Mouse (Mus musculus) liver, embryonic 11.5 days (tissue): ENCODE results near the gene Acsm2. TPM values are rescaled to one million over a fixed set of nuclear protein-coding genes. Genes with fewer than 3 reads are reported as not detected.
A peak's percentile ranks its signal among the peaks of the same experiment; 100 is the strongest.

Source experiments
- ATAC-seq: fragments of 200-750 bp; cut with Nextera tagmentation; replicated peaks from 2 replicates; pipeline ENCODE4 v1.8.0; 2017; ENCODE audit warnings: moderate number of reproducible peaks, mild to moderate bottlenecking, moderate TSS enrichment, moderate library complexity; ENCODE audit not compliant: low FRiP score
- DNase-seq: peaks from one replicate; pipeline ENCODE4 v3.0.0-alpha.2; 2017; ENCODE audit warnings: low spot score
- H3K27ac ChIP-seq: fragments of 300-500 bp; sonication (generic); 2 replicates; pipeline ENCODE4 v1.5.1; 2014; ENCODE audit warnings: mild to moderate bottlenecking, low read depth, low read length, control low read depth
- H3K27me3 ChIP-seq: fragments of 300-500 bp; sonication (generic); replicated peaks from 2 replicates; pipeline ENCODE4 v1.6.1; 2014; ENCODE audit warnings: low read length, mixed read lengths; ENCODE audit not compliant: control insufficient read depth, insufficient read depth
- H3K36me3 ChIP-seq: fragments of 300-500 bp; sonication (generic); 2 replicates; pipeline ENCODE4 v1.6.1; 2014; ENCODE audit warnings: mild to moderate bottlenecking, low read length, moderate library complexity, mixed read lengths; ENCODE audit not compliant: control insufficient read depth, insufficient read depth
- H3K4me1 ChIP-seq: fragments of 300-500 bp; sonication (generic); replicated peaks from 2 replicates; pipeline ENCODE4 v1.6.1; 2014; ENCODE audit warnings: low read length, mixed read lengths; ENCODE audit not compliant: control insufficient read depth, insufficient read depth
- H3K4me2 ChIP-seq: fragments of 300-500 bp; sonication (generic); 2 replicates; pipeline ENCODE4 v1.6.1; 2014; ENCODE audit warnings: mild to moderate bottlenecking, control low read depth, moderate library complexity
- H3K4me3 ChIP-seq: fragments of 300-500 bp; sonication (generic); 2 replicates; pipeline ENCODE4 v1.5.1; 2014; ENCODE audit warnings: low read depth, low read length, control low read depth
- H3K9ac ChIP-seq: fragments of 300-500 bp; sonication (generic); 2 replicates; pipeline ENCODE4 v1.6.1; 2014; ENCODE audit warnings: low read depth, low read length, control low read depth
- H3K9me3 ChIP-seq: fragments of 300-500 bp; sonication (generic); 2 replicates; pipeline ENCODE4 v1.6.1; 2016; ENCODE audit warnings: low read length, inconsistent platforms, mixed read lengths; ENCODE audit not compliant: control insufficient read depth
- WGBS: fragments of 180-500 bp; shearing (Covaris S2); extraction: QIAGEN DNeasy Blood & Tissue Kit; methylation state at CpG from one replicate; pipeline ENCODE4 v1.1.7; 2014; 5-methylcytosine and 5-hydroxymethylcytosine counted together
- polyA plus RNA-seq: library from polyadenylated mRNA; unstranded; fragments of >200 nt; fragmentation: Nextera tagmentation; extraction: Ambion mirVana; gene quantifications from 2 replicates; pipeline ENCODE4 v1.2.1, GENCODE M21; 2014

Gene Acsm2
- polyA plus RNA-seq, 1 experiment from 2014 or later: not detected

DNA sequence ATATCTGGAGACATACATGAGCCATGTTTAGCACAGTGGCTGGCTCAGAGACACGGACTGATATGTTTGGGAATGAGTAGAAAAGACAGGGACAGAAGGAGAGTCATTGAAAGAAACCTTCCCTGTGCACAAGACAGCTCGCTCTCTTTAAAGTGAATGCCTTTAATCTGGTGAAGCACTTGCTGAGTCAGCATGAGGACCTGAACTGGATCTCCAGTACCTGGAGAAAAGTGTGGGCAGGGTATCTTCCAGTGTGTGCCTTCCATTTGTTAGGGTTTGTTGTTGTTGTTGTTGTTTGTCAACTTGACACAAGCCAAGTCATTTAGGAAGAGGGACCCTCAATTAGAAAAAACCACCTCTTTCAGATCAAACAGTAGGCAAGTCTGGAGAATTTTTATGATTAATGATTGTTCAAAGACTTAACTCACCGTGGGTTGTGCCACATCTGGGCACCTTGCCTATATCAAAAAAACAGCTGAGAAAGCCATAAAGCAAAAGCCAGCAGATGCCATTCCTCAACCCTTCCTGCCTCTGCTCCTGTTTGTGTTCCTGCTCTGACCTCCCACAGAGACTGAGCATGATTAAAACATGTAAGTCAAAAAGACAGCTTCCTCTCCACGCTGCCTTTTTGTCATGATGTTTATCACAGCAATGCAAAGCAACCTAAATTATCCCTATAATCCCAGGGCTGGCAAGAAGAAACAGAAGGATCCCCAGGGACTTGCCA is 64.2 kb downstream of the Acsm2 start:
- WGBS: 56% methylated on average over 4 of the region's 4 CpGs
- Histone ChIP-seq H3K36me3 (no peaks in the 10 kb centered on the region), H3K9me3 (no peaks in the 10 kb centered on the region), H3K4me1 (no peaks in the 10 kb centered on the region), H3K4me3 (no peak overlapping the region), H3K27ac (no peak overlapping the region), H3K27me3 (no peaks in the 10 kb centered on the region), H3K4me2 (no peak overlapping the region), H3K9ac (no peak overlapping the region)
- DNase-seq (no peak), ATAC-seq (no peak)

DNA sequence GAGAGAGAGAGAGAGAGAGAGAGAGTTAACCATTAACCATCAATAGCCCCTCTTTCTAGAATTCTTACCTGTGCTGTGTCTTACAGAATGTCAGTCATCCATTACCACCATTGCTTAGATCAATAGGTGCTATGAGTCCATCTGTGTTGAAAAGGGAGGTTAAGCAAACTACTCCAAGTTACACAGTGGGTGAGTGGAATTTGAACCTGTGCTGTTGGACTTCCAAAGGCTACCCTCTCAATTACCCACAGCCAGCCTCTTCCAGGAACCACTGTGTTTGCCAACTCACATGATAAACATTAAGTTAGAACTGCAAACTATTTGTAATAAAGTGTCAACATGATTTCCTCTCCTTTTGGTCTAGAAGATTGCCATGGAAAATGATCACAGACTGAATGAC is 66.0 kb downstream of the Acsm2 start:
- no peak overlapping the region for H3K4me3 ChIP-seq
- DNase-seq (no peak), ATAC-seq (peak; percentile 43; the same call in 1 of the 2 replicates)
- no peak overlapping the region for H3K27ac ChIP-seq
- no peaks in the 10 kb centered on the region for H3K36me3 ChIP-seq
- H3K4me1 ChIP-seq: no peaks in the 10 kb centered on the region
- no peaks in the 10 kb centered on the region for H3K9me3 ChIP-seq
- no peaks in the 10 kb centered on the region for H3K27me3 ChIP-seq
- no peak overlapping the region for H3K4me2 ChIP-seq
- no peak overlapping the region for H3K9ac ChIP-seq

DNA sequence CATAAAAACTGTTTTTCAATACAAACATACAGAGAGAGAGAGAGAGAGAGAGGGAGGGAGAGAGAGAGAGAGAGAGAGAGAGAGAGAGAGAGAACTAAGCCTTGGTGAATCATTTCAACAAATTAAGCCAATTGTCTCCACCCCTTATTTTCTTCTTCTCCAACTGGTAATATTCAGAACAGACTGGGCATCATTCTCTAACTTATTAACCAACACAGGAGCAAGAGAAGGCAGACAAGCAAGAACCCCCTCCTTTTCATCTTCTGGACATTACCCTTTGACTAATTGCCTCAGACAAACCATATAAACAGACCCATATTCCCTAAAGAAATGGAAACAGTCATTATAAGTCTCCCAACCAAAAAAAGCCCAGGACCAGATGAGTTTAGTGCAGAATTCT is 84.6 kb downstream of the Acsm2 start:
- DNase-seq (no peak), ATAC-seq (no peak)
- Histone ChIP-seq H3K4me3 (no peak overlapping the region), H3K27me3 (no peaks in the 10 kb centered on the region), H3K36me3 (no peaks in the 10 kb centered on the region), H3K27ac (no peak overlapping the region), H3K4me1 (no peaks in the 10 kb centered on the region), H3K4me2 (no peak overlapping the region), H3K9me3 (no peaks in the 10 kb centered on the region), H3K9ac (no peak overlapping the region)

DNA sequence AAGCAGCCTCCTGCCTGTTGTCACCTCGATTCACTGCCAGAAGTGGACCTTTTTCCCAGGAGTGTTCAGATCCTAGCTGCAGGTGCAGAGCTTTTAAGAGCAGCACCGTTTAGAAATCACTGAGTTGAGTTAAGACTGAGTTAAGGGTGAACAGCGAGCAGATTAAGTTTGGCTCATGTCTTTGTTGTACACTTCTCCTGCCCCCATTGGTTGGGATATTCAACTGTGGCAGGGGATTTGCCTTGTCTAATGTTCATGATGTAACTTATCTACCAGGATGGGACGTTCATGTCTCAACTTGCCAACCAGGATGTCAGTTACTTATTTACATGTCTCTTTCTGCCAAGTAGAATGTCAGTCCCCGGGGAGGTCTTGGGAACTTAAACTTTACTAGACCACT is 88.2 kb downstream of the Acsm2 start:
- 69% methylated on average over 5 of the region's 5 CpGs for WGBS
- no peaks in the 10 kb centered on the region for H3K9me3 ChIP-seq
- H3K36me3 ChIP-seq: no peaks in the 10 kb centered on the region
- H3K9ac ChIP-seq: no peak overlapping the region
- no peak overlapping the region for H3K27ac ChIP-seq
- H3K4me1 ChIP-seq: no peaks in the 10 kb centered on the region
- no peaks in the 10 kb centered on the region for H3K27me3 ChIP-seq
- DNase-seq: no peak
- no peak for ATAC-seq
- no peak overlapping the region for H3K4me2 ChIP-seq
- no peak overlapping the region for H3K4me3 ChIP-seq

Other genes with a start within 250 kb of the Acsm2 start
- gene Gp2, start 95.1 kb upstream of the Acsm2 start, polyA plus RNA-seq: not detected in 2 replicates
- gene Umod, start 75.1 kb upstream of the Acsm2 start, polyA plus RNA-seq: not detected in 2 replicates
- not detected in 2 replicates for gene Acsm5, start 34.9 kb upstream of the Acsm2 start, polyA plus RNA-seq
- not detected in 2 replicates for gene Pdilt, start 30.9 kb upstream of the Acsm2 start, polyA plus RNA-seq
- gene Acsm1, start 52.7 kb downstream of the Acsm2 start, polyA plus RNA-seq: not detected in 2 replicates
- gene Acsm4, start 135.7 kb downstream of the Acsm2 start, polyA plus RNA-seq: not detected in 2 replicates
- gene Thumpd1, start 166.5 kb downstream of the Acsm2 start, polyA plus RNA-seq: 88.1 and 94.4 TPM in 2 replicates
- gene Acsm3, start 206.6 kb downstream of the Acsm2 start, polyA plus RNA-seq: 0.27 and 0.43 TPM in 2 replicates
- 16.3 and 19.2 TPM in 2 replicates for gene Rexo5, start 239.7 kb downstream of the Acsm2 start, polyA plus RNA-seq
- gene Eri2, start 239.7 kb downstream of the Acsm2 start, polyA plus RNA-seq: 22.6 and 24.5 TPM in 2 replicates